Mouse (Mus musculus) left cerebral cortex, adult 11 months (tissue): ENCODE measurements around the gene Zfp60.

ENCODE experiments used
- DNase-seq: peaks from one replicate; pipeline ENCODE4 v3.0.0; 2022; ENCODE audit warnings: low spot score

Gene Zfp60

GRCm38 (mm10) chr7:27731281-27731883 is at the start of gene Zfp60:
TSS of gene Zfp60 (plus strand) at chr7:27731389.
- DNase-seq: peak; percentile 77

- DNase-seq: no peak
Observed at GRCm38 (mm10) chr7:27683218-27683617, 48.0 kb upstream of the Zfp60 start.

- no peak for DNase-seq
Observed at GRCm38 (mm10) chr7:27685220-27685619, 46.0 kb upstream of the Zfp60 start.

GRCm38 (mm10) chr7:27685681-27686080 is 45.5 kb upstream of the Zfp60 start:
- DNase-seq: no peak

- no peak for DNase-seq
Observed at GRCm38 (mm10) chr7:27687043-27687442, 44.1 kb upstream of the Zfp60 start.

GRCm38 (mm10) chr7:27687836-27688235 is 43.4 kb upstream of the Zfp60 start:
- no peak for DNase-seq

- DNase-seq: no peak
Observed at GRCm38 (mm10) chr7:27688246-27688788, 42.9 kb upstream of the Zfp60 start.

- DNase-seq: peak; percentile 96
Observed at GRCm38 (mm10) chr7:27688815-27689612, 42.2 kb upstream of the Zfp60 start, which contains the start of gene Zfp607b. TSS of gene Zfp607b (plus strand) at chr7:27689340.

GRCm38 (mm10) chr7:27691076-27691475 is 40.1 kb upstream of the Zfp60 start:
- DNase-seq: no peak

GRCm38 (mm10) chr7:27696711-27697110 is 34.5 kb upstream of the Zfp60 start:
- DNase-seq: no peak

GRCm38 (mm10) chr7:27710402-27710801 is 20.8 kb upstream of the Zfp60 start:
- DNase-seq: no peak

GRCm38 (mm10) chr7:27721951-27722350 is 9.2 kb upstream of the Zfp60 start:
- DNase-seq: no peak

GRCm38 (mm10) chr7:27725566-27726538 is 5.3 kb upstream of the Zfp60 start:
- no peak for DNase-seq

- no peak for DNase-seq
Observed at GRCm38 (mm10) chr7:27727471-27727870, 3.7 kb upstream of the Zfp60 start.

GRCm38 (mm10) chr7:27731946-27732345 is 757 bp downstream of the Zfp60 start:
- DNase-seq: no peak

- DNase-seq: no peak
Observed at GRCm38 (mm10) chr7:27732508-27732907, 1.3 kb downstream of the Zfp60 start.

- DNase-seq: no peak
Observed at GRCm38 (mm10) chr7:27735457-27735856, 4.3 kb downstream of the Zfp60 start.

- peak; percentile 33 for DNase-seq
Observed at GRCm38 (mm10) chr7:27756351-27757047, 25.3 kb downstream of the Zfp60 start.

- no peak for DNase-seq
Observed at GRCm38 (mm10) chr7:27757048-27757375, 25.8 kb downstream of the Zfp60 start.

GRCm38 (mm10) chr7:27765176-27765886 is 34.1 kb downstream of the Zfp60 start:
- no peak for DNase-seq

GRCm38 (mm10) chr7:27789306-27789705 is 58.1 kb downstream of the Zfp60 start:
- DNase-seq: no peak
